Mouse (Mus musculus): ENCODE measurements around the gene Tarbp2.

Tarbp2 gene

DNA sequence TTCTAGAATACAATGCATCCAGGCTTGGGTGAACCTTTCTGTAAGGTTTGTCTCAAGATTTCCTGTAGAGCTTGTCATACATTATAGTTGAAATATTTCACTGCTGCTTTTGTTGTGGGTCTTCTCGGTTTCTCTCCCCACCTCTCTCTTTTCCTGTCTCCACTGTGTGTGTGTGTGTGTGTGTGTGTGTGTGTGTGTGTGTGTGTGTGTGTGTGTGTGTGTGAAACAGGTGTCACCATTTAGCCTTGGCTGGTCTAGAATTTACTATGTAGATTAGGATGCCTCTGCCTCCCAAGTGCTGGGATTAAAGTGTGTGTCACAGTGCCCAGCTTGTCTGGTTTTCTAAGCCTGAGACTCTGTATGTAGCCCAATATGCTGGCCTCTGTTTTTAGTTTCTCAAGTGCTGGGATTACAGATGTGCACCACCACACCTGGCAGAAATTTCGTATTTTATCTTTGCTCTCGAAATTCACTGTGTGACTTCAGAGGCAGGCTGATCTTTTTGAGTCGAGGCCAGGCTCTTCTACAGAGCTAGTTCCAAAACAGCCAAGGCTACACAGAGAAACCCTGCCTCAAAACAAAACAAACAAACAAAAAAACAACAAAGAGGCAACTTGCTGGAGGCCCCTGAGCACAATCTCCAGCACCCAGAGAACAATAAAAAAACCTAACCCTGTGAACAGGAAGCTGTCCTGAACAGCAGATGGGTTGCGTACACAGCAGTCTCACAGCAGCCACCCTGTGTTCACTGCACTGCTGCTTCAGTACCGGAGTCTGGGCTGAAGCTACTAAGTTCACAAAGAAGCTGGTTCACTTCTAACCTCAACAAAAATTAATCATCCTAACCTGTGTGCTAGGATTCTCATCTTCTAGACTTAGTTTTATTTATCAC lies 8.4 kb downstream of the Tarbp2 start:
- no peak for DNase-seq (ENCODE audit: low spot score)

GRCm38 (mm10) chr15:102527936-102528335 lies 9.9 kb downstream of the Tarbp2 start:
- DNase-seq (ENCODE audit: low spot score): no peak

DNA sequence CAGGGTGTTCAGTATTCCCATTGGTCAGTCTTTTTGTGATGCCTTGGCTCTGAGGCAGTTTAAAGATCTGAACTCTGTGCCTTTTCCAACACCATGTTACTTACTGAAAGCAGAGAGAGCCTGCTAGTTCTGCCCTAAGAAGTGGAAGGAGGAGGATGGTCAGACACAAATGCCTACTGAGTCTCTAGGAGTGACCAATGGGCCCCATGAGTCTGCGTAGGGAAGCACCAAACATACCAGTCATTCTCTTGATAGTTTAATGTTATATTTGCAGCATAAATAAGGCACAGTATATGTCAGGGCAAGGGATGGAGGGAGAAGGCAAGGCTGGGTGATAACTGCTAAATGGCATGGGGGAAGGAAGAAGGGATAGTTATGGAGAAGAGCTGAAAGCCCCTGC lies 10.4 kb downstream of the Tarbp2 start:
- no peak for DNase-seq (ENCODE audit: low spot score)

DNA sequence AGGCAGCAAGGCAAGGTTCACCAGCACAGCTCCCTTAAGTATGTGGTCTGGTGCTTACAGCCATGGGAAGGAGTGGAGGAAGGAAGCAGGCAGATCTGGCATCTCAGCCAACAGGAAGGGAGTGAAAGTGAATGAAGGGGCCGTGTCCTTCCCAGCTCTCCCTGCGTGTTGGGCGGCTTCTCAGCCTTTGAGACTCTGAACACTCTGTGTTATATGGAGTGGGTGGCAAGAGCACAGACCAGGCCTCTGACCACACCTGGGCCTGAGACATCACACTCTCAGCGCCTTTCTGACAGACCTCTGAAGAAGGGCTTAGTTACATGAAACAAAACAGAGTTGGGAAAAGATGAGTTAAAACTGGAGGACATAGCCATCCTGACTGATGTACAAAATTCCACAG lies 12.6 kb downstream of the Tarbp2 start:
- DNase-seq (ENCODE audit: low spot score): no peak

DNA sequence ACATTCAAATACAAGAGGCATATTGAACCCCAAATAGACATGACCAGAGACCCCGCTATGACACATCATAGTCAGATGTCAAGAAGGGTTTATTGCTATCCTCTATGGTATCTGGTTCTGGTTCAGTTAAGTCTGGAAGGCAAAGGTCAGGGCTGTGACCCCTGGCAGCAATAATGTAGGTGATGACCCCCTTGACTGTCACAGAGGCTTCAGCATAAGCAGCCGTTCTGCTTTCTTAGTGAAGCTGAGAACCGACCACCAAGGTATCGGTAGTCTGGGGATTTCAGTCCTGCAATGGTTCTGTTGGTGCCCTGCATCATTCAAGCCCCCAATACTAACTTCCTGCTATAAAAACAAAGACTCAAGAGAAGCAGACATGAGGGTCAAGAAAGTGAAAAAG lies 13.6 kb downstream of the Tarbp2 start:
- DNase-seq (ENCODE audit: low spot score): no peak

DNA sequence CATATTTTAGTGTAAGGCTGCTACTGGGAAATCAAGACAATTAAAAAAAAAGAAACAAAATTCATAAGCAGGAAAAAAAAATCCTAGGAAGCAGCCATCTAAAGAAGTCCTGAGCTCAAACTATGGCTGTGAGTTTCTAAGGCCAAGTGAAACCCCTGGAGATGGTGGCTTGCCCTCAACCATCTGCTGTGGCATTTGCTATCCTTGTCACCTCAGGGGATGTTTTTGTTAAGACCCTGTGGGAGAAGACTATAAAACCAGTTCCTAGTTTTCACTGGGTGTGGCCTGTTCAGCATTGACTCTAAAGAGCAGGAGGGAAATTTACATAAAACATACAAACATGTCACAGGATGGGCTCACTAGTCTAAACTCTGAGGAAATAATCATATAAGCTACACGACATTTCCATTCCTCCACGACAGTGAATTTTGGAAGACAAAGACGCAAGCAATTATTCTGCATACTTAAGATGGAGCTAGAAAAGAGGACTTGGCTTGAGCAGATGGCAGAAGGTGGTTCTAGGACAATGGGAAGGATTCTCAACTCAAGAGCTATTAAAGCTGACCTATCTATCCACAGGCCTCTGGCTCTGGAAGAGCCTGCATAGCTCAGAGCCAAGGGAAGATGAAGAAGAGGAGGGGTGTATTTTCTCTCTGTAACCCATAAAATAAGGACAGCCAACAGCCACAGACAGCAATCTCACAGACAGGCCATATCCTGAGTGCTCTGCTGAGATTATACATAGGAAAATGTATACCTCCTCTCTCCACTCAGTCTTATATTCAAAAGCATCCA lies 14.3 kb downstream of the Tarbp2 start:
- no peak for DNase-seq (ENCODE audit: low spot score)

GRCm38 (mm10) chr15:102533926-102534325 lies 15.9 kb downstream of the Tarbp2 start:
- no peak for DNase-seq (ENCODE audit: low spot score)

DNA sequence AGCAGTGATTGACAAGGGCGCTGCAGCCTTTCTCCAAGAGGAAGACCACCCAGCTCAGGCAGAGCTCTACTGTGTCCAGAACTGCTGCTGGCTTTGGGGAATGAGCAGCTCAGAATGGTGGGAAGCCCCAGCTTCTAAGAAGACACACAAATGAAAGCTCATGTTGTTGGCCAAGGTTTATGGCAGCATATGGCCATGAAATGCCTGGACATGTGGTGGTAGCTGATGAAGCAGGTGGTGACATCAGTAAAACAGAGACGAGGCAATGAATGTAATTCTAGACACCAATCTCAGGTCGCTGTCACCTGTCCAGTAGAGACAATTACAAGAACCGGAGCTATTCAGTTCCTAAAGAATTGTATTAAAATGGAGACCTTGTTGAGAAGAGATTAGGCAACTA lies 26.8 kb downstream of the Tarbp2 start:
- DNase-seq (ENCODE audit: low spot score): no peak

DNA sequence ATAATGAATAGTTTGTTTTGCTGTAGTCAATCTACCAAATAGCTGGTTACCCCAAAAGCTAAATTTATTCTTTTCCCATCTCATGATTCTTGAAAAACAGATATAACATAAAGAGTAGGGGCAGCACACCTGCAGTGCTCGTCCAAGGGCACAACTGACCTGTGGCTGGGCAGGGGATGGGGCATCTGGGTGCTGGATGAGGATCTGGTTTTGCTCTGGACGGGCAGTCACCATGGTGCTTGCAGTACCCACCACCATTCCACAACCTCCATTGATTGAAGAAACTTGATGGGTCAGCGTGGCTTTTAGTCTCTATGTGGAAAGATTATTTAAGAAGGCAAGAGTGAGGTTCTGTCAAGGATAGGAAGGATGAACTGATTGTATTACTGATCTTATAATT lies 28.3 kb downstream of the Tarbp2 start:
- no peak for DNase-seq (ENCODE audit: low spot score)

- peak; percentile 32 for DNase-seq (ENCODE audit: low spot score)
Observed at GRCm38 (mm10) chr15:102546677-102547427, 28.9 kb downstream of the Tarbp2 start.

DNA sequence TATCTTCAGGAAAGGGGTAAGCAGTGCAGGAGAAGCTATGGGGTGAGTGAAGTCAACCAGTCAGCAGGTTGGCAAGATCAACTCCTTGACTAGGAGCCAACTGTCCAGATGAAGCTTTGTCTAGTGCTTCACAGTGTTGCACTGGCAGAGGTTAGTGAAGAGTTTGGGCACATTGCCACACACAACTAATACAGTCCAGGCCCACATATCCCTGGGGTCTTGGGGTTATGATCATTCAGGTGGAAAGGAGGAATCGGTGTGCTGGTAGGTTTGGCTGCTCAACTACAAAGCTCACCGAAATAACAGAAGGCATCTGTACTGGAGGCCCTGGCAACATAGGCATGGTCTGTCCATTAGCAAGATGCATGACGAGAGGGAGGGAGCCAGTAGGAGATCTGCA lies 29.5 kb downstream of the Tarbp2 start:
- DNase-seq (ENCODE audit: low spot score): no peak

DNA sequence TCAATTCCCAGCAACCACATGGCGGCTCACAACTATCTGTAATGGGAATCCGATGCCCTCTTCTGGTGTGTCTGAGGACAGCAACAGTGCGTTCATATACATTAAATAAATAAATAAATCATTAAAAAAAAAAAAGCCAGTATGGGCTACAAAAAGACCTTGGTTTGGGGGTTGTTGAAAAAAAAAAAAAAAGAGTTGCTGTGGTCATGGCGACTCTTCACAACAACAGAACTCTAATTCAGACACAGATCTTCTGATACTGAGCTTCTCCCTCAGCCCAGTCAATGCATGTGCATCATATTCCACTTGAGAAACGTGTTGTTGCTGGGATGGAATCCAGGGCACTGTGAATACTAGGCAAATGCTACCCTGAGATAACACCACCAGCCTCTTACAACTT lies 34.6 kb downstream of the Tarbp2 start:
- no peak for DNase-seq (ENCODE audit: low spot score)

GRCm38 (mm10) chr15:102555581-102555980 lies 37.6 kb downstream of the Tarbp2 start:
- DNase-seq (ENCODE audit: low spot score): no peak

GRCm38 (mm10) chr15:102557580-102557979 lies 39.6 kb downstream of the Tarbp2 start:
- DNase-seq (ENCODE audit: low spot score): no peak

DNA sequence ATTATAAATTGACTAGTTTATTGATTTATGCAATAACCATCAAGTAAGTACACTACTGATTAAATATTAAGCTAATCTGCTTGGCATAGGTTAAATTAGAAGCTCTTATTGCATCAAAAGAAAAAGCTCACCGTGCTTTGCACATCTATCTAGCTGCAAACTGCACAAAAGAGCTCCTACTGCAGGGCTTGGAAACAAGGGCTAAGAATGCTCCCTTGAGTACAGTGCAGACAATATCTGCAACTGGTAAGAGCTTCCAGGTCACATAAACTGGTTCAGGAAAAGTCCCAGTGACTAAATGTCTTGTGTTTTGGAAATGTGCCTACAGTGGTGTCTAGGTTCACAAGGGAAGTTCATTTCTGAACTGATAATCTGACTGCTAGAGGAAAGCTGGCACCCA lies 44.5 kb downstream of the Tarbp2 start:
- no peak for DNase-seq (ENCODE audit: low spot score)

DNA sequence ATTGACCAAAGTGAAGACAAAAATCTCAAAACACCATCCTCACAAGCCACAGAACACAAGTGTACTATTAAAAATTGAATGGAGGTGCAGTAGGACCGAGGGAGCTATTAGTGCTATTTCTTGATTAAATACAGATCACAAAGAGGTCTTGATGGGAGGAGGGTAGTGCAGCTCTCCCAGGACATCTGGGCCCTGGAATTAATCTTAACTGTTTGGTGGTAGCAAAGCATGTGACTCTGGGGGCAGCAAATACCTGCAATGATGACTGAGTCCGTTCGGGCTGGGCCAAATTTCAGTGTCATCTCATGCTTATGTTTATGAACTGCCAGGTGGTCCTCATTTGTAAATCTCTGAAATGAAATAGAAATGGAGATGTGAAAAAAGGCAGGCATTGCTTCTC lies 45.1 kb downstream of the Tarbp2 start:
- no peak for DNase-seq (ENCODE audit: low spot score)

DNA sequence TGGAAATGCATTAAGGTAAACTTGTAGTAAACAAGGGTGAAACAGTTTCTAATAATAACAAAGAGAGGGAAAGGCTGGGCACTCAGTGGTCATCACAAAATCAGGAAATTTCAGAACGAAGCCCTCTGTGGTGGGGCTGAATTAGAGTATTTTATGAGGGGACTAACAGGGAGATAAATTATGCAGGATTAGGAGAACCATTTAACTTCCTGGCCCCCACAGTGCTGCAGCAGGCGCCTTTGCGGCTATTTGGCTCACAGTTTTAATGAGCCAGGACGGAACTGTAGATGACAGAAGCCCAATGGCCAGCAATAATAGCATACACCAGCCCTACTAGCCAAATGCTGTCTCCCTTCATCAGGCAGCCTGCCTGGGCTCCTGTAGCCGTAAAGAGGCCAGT lies 45.7 kb downstream of the Tarbp2 start:
- DNase-seq (ENCODE audit: low spot score): no peak

DNA sequence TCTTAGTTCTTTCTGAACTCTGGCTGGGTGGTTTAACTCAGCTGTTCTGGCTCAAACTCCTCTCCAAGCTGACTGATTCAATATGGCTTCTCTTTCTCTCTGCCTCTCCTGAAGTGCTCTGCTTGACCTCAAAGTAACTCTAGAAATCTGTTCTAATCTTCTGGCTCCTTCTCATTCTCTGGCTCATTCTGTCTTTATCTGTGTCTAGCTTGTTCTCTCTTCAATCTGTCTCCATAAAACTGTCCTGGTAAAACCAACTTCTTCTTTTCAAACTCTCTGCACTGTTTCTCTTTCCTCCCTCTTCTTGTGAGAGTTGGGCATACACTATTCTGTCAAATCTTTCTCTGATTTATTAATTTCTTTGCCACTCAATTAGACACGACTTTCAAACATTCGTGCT lies 49.9 kb downstream of the Tarbp2 start:
- DNase-seq (ENCODE audit: low spot score): no peak

GRCm38 (mm10) chr15:102572081-102572480 lies 54.1 kb downstream of the Tarbp2 start:
- DNase-seq (ENCODE audit: low spot score): peak; percentile 22
